Mouse (Mus musculus) liver, postnatal 0 days (tissue): Measurements from ENCODE around the gene Gdap1l1. TPM values are rescaled to one million over a fixed set of nuclear protein-coding genes. Genes with fewer than 3 reads are reported as not detected.
A peak's percentile ranks its signal among the peaks of the same experiment; 100 is the strongest.

Source experiments
- ATAC-seq: fragments of 200-750 bp; cut with Nextera tagmentation; 2 replicates; pipeline ENCODE4 v1.8.0; 2017; ENCODE audit warnings: mild to moderate bottlenecking, moderate library complexity
- DNase-seq: peaks from one replicate; pipeline ENCODE4 v3.0.0-alpha.2; 2016
- H3K27ac ChIP-seq: fragments of 300-500 bp; sonication (generic); 2 replicates; pipeline ENCODE4 v1.5.1; 2014; ENCODE audit warnings: antibody characterized with exemption, moderate library complexity, mild to moderate bottlenecking, low read depth
- H3K27me3 ChIP-seq: fragments of 300-500 bp; sonication (generic); 2 replicates; pipeline ENCODE4 v1.6.1; 2014; ENCODE audit warnings: low read length, control low read depth, mixed read lengths; ENCODE audit not compliant: insufficient read depth
- H3K36me3 ChIP-seq: fragments of 300-500 bp; sonication (generic); replicated peaks from 2 replicates; pipeline ENCODE4 v1.6.1; 2014; ENCODE audit warnings: mild to moderate bottlenecking, control low read depth, low read length, moderate library complexity, mixed read lengths; ENCODE audit not compliant: insufficient read depth
- H3K4me1 ChIP-seq: fragments of 300-500 bp; sonication (generic); 2 replicates; pipeline ENCODE4 v1.6.1; 2014; ENCODE audit warnings: antibody characterized with exemption, mild to moderate bottlenecking, control low read depth; ENCODE audit not compliant: insufficient read depth
- H3K4me2 ChIP-seq: fragments of 300-500 bp; sonication (generic); 2 replicates; pipeline ENCODE4 v1.6.1; 2014; ENCODE audit warnings: low read depth, mild to moderate bottlenecking, low read length, moderate library complexity, mixed read lengths
- H3K4me3 ChIP-seq: fragments of 300-500 bp; sonication (generic); 2 replicates; pipeline ENCODE4 v1.5.1; 2014; ENCODE audit warnings: low read depth, low read length
- H3K9ac ChIP-seq: fragments of 300-500 bp; sonication (generic); replicated peaks from 2 replicates; pipeline ENCODE4 v1.6.1; 2014; ENCODE audit warnings: mild to moderate bottlenecking, moderate library complexity
- H3K9me3 ChIP-seq: fragments of 300-500 bp; sonication (generic); 2 replicates; pipeline ENCODE4 v1.6.1; 2016; ENCODE audit warnings: mild to moderate bottlenecking, control low read depth, low read length, mixed read lengths
- CTCF ChIP-seq: sonication (generic); IDR thresholded peaks from 2 replicates; pipeline ENCODE4 v1.5.1; 2016; ENCODE audit warnings: antibody characterized with exemption, low read depth
- EP300 ChIP-seq: IDR thresholded peaks from 2 replicates; pipeline ENCODE4 v1.6.1; 2016; ENCODE audit warnings: antibody characterized with exemption, low read depth, mild to moderate bottlenecking
- WGBS: fragments of 180-500 bp; shearing (Covaris S2); extraction: QIAGEN DNeasy Blood & Tissue Kit; methylation state at CpG from one replicate; pipeline ENCODE4 v1.1.7; 2014; ENCODE audit not compliant: insufficient replicate concordance; 5-methylcytosine and 5-hydroxymethylcytosine counted together
- polyA plus RNA-seq: library from polyadenylated mRNA; unstranded; fragments of >200 nt; fragmentation: Nextera tagmentation; extraction: Ambion mirVana; gene quantifications from 2 replicates; pipeline ENCODE4 v1.2.1, GENCODE M21; 2015

Gene Gdap1l1
- polyA plus RNA-seq, 1 experiment from 2014 or later, result not detected

DNA sequence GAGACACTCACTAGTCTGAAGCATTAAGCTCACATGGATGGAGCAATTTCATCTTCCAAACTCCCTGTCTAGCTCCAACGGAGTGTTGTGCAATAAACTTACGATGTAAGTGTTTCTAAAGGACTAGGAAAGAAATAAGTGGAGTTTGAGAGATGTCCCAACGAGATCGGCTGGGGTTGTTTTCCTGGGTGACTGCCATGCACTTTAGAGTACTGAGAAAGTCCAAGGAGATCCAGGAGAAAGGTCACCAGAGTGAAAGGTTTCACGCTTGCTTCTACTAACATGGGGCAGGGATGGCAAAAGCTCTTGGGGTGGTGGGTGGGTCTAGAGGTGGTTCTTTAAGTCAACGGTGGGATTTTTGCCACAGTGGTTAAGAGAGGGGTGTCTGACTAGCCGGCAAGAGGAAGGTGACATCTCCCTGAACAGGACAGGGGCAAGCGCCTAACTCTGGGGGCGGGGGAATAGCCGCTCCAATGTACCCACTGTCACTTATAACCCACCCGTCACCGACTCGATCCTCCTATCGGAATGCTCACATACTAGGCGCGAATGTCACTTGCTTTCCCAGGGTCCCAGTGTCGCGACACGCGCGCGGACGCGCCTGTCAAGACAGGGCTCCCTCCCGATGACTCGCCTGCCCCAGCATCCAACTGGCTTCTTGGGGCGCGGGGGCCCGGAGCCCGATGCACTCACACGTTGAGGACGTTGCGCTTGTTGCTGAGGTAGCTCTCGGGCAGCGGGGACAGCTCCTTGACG, 33.6 kb downstream of the Gdap1l1 start:
- DNase-seq (no peak), ATAC-seq (peak; percentile 76)
- H3K4me1 ChIP-seq, result peaks cover 7% of the 10 kb centered on the region; the same call in 1 of the 2 replicates
- 2% methylated on average over 36 of the region's 36 CpGs for WGBS
- no peak for TF ChIP-seq CTCF
- no peak for TF ChIP-seq EP300
- H3K27ac ChIP-seq, result peak overlapping the region; percentile 73
- no peaks in the 10 kb centered on the region for H3K27me3 ChIP-seq
- H3K4me2 ChIP-seq, result peak overlapping the region; percentile 91
- no peaks in the 10 kb centered on the region for H3K9me3 ChIP-seq
- H3K4me3 ChIP-seq, result peak overlapping the region; percentile 77
- peak overlapping the region; percentile 78 for H3K9ac ChIP-seq
- peaks cover 11% of the 10 kb centered on the region for H3K36me3 ChIP-seq

DNA sequence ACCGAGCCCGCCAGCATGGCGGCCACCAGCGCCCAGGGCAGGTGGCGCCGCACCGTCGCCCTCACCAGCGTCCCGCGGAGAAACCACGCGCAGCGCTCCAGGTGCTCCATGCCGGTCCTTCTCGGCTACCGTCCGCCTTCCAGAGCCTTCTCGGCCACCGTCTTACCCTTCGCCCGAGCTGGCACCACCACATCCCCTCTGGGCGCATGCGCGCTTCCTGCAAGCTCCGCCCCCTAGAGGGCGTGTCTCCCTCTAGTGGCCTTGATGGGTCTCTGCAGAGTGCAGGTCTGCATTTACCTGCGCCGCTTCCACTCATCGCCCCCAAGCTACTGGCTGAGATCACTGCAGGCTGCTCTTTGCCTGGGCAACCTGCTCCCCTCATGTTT, 34.2 kb downstream of the Gdap1l1 start, which contains the start of gene Fitm2:
Fitm2 (minus strand) TSS at position 164 of the 386 bp plus-strand sequence.
- ATAC-seq (peak; percentile 95), DNase-seq (peak; percentile 98)
- H3K4me1 ChIP-seq, result peaks cover 7% of the 10 kb centered on the region; the same call in 1 of the 2 replicates
- peaks cover 11% of the 10 kb centered on the region; the same call in 1 of the 2 replicates for H3K36me3 ChIP-seq
- no peaks in the 10 kb centered on the region for H3K27me3 ChIP-seq
- no peak for TF ChIP-seq EP300
- peak; percentile 100 for TF ChIP-seq CTCF
- peak within 1 kb of the TSS; percentile 73 for H3K27ac ChIP-seq
- H3K4me3 ChIP-seq, result peak within 1 kb of the TSS; percentile 77
- H3K4me2 ChIP-seq, result peak within 1 kb of the TSS; percentile 91
- WGBS, result under 1% methylated on average over 29 of the region's 30 CpGs
- peak within 1 kb of the TSS; percentile 78 for H3K9ac ChIP-seq
- no peaks in the 10 kb centered on the region for H3K9me3 ChIP-seq

DNA sequence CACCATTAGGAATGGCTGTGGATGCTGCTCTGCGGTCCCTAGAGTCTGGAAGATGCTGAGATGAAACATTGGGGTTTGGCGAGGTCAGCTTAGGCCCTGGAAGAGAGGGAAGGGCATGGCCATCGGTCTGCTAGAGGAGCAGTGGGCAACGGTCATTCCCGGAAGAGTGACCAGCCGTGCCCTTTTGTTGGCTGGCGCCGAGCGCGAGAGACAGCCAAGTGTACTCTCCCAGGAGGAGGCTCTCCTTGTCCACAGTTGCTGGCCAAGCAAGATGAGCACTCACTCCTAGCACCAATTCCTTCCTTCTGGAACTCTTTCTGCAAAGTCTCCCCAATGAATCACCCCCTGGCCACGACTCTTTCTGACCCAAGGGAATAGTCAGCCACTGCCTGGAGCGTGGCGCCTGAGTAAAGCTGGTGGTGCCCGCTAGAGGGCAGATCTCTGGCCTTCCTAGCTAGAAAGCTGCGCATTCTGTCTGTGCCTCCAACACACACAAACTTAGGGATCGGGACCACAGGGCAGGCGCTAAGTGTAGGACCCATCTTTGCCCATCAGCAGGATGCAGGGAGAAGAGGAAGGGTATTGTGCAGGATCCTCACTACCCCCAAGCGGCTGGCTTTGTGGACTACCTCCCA, 42.0 kb downstream of the Gdap1l1 start:
- no peak overlapping the region for H3K4me3 ChIP-seq
- H3K36me3 ChIP-seq, result no peaks in the 10 kb centered on the region
- H3K4me1 ChIP-seq, result no peaks in the 10 kb centered on the region; the same call in 1 of the 2 replicates
- 55% methylated on average over 18 of the region's 18 CpGs for WGBS
- H3K9me3 ChIP-seq, result no peaks in the 10 kb centered on the region
- H3K27ac ChIP-seq, result no peak overlapping the region
- peaks cover 9% of the 10 kb centered on the region for H3K27me3 ChIP-seq
- no peak for DNase-seq
- ATAC-seq, result no peak
- TF ChIP-seq CTCF (peak; percentile 53), EP300 (no peak)
- no peak overlapping the region for H3K9ac ChIP-seq
- H3K4me2 ChIP-seq, result no peak overlapping the region

DNA sequence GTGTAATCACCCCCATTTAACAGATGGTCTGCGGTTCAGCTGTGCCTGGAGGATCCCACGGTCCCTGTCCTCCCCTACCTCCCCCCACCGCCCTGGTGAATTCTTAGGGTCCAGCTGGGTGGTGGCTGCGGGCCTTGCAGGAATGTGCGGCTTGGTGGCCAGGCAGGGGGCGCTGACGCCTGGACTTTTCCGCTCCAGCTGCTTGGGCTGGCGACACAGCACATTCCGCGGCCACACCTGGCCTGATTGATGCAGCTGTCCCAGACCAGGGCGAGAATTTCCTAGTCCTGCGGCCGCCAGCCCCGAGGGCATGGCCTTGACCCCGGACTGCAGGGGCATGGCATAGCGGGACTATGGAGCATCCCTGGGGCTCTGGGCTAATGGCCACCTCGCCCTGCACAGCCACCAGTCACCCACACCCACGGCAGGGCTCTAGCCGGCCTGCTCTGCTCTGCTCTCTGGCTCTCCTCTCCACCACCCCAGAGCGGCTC, 43.3 kb downstream of the Gdap1l1 start:
- Histone ChIP-seq H3K4me1 (no peaks in the 10 kb centered on the region; the same call in 1 of the 2 replicates), H3K27me3 (peaks cover 9% of the 10 kb centered on the region), H3K9ac (no peak overlapping the region), H3K4me3 (no peak overlapping the region), H3K27ac (no peak overlapping the region), H3K36me3 (no peaks in the 10 kb centered on the region), H3K4me2 (peak overlapping the region; percentile 29; the same call in 1 of the 2 replicates), H3K9me3 (no peaks in the 10 kb centered on the region)
- TF ChIP-seq EP300, result no peak
- peak; percentile 43 for TF ChIP-seq CTCF
- ATAC-seq, result peak; percentile 55; the same call in 1 of the 2 replicates
- peak; percentile 41 for DNase-seq
- WGBS, result 5% methylated on average over 21 of the region's 21 CpGs

DNA sequence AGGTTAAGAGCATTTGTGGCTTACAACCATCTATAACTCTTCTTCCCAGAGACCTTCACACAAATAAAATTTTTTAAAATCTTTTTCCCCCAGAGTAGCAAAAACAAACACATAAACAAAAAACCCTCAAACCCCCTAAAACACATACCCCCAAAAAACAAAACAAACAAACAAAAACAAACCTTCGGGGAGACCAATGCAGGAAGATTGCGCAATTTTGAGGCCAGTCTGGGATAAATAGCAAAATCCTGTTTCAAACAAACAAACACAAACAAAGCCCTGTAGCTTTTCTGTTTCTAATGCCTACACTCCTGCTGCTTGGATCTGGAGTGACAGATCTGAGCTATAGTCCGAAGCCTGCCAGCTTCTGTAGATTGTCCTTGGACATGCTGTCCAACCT, 49.1 kb downstream of the Gdap1l1 start:
- H3K36me3 ChIP-seq, result no peaks in the 10 kb centered on the region
- WGBS, result 67% methylated on average over 3 of the region's 3 CpGs
- H3K4me3 ChIP-seq, result no peak overlapping the region
- no peaks in the 10 kb centered on the region for H3K4me1 ChIP-seq
- H3K4me2 ChIP-seq, result no peak overlapping the region
- H3K9ac ChIP-seq, result no peak overlapping the region
- ATAC-seq (no peak), DNase-seq (no peak)
- H3K27ac ChIP-seq, result no peak overlapping the region
- H3K27me3 ChIP-seq, result no peaks in the 10 kb centered on the region
- H3K9me3 ChIP-seq, result no peaks in the 10 kb centered on the region
- TF ChIP-seq EP300 (no peak), CTCF (no peak)

DNA sequence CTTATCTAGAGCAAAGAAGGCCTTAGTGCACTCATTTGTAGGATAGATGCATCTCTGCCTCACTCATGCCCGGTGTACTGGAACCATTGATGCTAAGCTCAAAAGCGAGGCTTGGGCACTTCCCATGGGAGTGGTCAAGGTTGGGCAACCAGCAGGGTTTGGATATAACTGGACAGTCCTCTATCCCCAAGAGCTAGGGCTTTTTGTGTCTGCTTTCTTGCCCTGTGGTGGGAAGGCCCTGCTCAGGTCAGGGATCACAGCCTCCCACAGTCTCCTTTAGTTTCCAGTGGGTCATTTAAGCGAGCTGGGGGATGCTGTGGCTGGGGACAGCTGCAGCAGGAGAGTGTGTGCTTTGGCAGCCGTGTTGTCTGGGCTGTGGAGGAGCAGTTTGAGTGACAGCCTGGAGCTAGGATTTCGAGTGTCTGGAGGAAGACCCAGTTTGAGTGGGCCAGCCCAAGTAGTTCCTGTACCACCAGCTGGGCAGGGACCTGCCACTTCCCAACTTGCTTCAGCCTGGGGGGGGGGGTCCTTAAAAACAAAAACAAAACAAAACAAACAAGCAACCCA, 51.5 kb downstream of the Gdap1l1 start:
- DNase-seq (no peak), ATAC-seq (no peak)
- Histone ChIP-seq H3K4me2 (no peak overlapping the region), H3K4me3 (no peak overlapping the region), H3K27me3 (no peaks in the 10 kb centered on the region), H3K4me1 (no peaks in the 10 kb centered on the region), H3K27ac (no peak overlapping the region), H3K36me3 (no peaks in the 10 kb centered on the region), H3K9ac (no peak overlapping the region), H3K9me3 (no peaks in the 10 kb centered on the region)
- 44% methylated on average over 5 of the region's 5 CpGs for WGBS
- no peak for TF ChIP-seq CTCF
- TF ChIP-seq EP300, result no peak
